Mouse (Mus musculus) bone marrow macrophage, adult 2 months (primary cell): ENCODE measurements at regions not wholly inside any gene's neighbourhood (a gene's known extent, or its start where the extent isn't known, plus 50 kb on each side); places are given as distances from the start of the nearest gene placed in this dataset.

Experiments used
- CTCF ChIP-seq: IDR thresholded peaks from 2 replicates; pipeline ENCODE4 v1.5.1; 2012; ENCODE audit warnings: low read depth, mild to moderate bottlenecking, low read length, moderate library complexity
- POLR2A ChIP-seq: IDR thresholded peaks from 2 replicates; pipeline ENCODE4 v1.6.1; 2012; ENCODE audit warnings: mild to moderate bottlenecking, low read depth, low read length, borderline replicate concordance

DNA sequence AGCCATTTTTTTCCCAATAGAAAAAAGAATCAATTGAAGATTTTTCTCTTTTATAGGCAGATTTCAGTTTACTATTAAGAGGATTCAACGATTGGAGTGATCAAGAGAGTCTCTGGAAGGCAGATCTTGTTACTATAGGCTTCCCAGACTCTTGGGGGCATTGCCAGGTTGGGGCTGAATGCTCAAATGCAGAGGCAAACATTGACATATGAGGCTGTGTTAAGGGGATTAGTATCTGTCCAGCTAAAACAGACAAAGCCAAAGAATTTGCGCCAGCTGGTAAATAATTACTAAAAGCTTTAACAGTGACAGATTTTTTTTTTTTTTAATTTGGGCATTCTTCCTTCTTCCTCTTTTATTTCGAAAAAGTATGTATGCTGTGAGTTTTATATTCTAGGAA lies 745.7 kb upstream of the Adgrl2 start:
- TF ChIP-seq POLR2A (no peak), CTCF (no peak)
